Mouse (Mus musculus): ENCODE measurements around the gene Ptprk. TPM values are rescaled to one million over a fixed set of nuclear protein-coding genes. Genes with fewer than 3 reads are reported as not detected.

Gene Ptprk
- polyA plus RNA-seq, 1 experiment from 2014 or later: 35.5 TPM

- Histone ChIP-seq H3K4me2 (replicated peaks) (no peak overlapping the region), H3K27ac (no peak overlapping the region), H3K9ac (no peak overlapping the region), H3K27me3 (no peaks in the 10 kb centered on the region), H3K4me3 (no peak overlapping the region), H3K9me3 (no peaks in the 10 kb centered on the region), H3K4me1 (peaks cover 9% of the 10 kb centered on the region), H3K36me3 (no peaks in the 10 kb centered on the region)
- ATAC-seq (ENCODE audit: low FRiP score, low read depth): peak; percentile 91
These were observed 134.8 kb downstream of the Ptprk start for GRCm38 (mm10) chr10:28209394-28209793.

DNA sequence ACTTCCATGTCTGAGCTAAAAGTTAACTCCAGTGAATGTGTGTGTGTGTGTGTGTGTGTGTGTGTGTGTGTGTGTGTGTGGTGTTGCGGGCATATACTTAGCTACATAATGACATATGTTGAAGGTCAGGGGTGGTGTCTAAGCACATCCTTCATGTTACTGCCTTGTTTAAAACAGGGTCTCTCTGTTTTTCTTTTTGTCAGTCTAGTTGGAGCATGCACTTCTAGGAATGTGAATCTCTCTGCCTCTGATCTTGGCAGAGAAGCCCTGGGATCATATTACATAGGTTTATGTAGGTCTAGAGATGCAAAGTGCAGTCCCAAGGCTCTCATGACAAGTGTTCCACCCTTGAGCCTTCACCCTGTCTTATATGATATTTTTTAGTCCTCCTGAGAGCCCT lies 137.5 kb downstream of the Ptprk start:
- H3K9ac ChIP-seq: no peak overlapping the region
- no peak overlapping the region for H3K27ac ChIP-seq
- ATAC-seq (ENCODE audit: low FRiP score, low read depth): no peak
- no peak overlapping the region for H3K4me2 ChIP-seq (replicated peaks)
- H3K4me1 ChIP-seq: peaks cover 9% of the 10 kb centered on the region
- H3K27me3 ChIP-seq: no peaks in the 10 kb centered on the region
- no peaks in the 10 kb centered on the region for H3K36me3 ChIP-seq
- 70% methylated on average over 1 of the region's 1 CpGs for WGBS
- H3K4me3 ChIP-seq: no peak overlapping the region
- H3K9me3 ChIP-seq: no peaks in the 10 kb centered on the region

DNA sequence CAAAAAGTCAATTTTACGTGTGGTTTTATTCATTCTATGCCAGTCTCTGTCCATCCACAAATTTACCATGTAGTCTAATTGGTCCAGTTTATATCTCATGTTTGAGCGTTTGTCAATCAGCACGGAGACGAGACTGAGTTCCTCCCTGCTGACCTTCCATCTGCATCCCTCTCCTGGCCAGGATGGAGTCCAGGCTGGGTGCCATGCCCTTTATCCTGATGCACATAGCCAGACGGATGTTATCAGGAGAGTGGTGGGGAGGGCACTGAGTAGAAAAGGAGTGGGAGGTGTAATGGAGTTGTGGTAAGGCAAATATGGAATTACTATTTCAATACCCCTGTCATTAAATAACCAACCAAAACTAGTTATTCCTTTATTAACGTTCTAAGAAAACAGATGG lies 140.5 kb downstream of the Ptprk start:
- Histone ChIP-seq H3K36me3 (no peaks in the 10 kb centered on the region), H3K9me3 (no peaks in the 10 kb centered on the region), H3K27me3 (no peaks in the 10 kb centered on the region), H3K4me1 (peaks cover 9% of the 10 kb centered on the region), H3K4me3 (no peak overlapping the region), H3K9ac (no peak overlapping the region), H3K4me2 (replicated peaks) (no peak overlapping the region), H3K27ac (no peak overlapping the region)
- 88% methylated on average over 6 of the region's 6 CpGs for WGBS
- ATAC-seq (ENCODE audit: low FRiP score, low read depth): no peak

DNA sequence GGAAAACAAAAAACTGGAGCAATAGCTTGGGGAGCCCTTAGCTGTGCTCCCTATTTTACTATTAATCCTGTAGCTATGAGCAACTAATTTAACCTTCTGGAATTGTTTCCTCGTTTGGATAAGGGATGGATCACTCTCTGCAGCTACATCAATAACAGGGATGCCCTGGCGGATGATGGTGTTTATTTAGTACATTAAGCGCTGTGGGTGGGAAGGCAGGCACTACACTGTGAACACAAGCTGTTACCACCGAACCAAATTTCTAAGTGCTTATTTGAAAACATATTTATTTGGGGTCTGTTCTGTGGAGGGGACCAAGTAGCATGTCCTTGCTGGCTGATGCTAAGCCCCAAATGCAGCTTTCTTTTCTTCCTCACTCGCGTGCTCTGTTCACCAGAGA lies 149.0 kb downstream of the Ptprk start:
- ATAC-seq (ENCODE audit: low FRiP score, low read depth): no peak
- no peaks in the 10 kb centered on the region for H3K27me3 ChIP-seq
- H3K4me2 ChIP-seq (replicated peaks): 0 out of 2 replicates have a peak overlapping the region, but pooled peaks have one; percentile 9
- peaks cover 28% of the 10 kb centered on the region for H3K4me1 ChIP-seq
- no peak overlapping the region for H3K9ac ChIP-seq
- H3K4me3 ChIP-seq: no peak overlapping the region
- no peaks in the 10 kb centered on the region for H3K9me3 ChIP-seq
- no peak overlapping the region for H3K27ac ChIP-seq
- WGBS: 63% methylated on average over 6 of the region's 6 CpGs
- H3K36me3 ChIP-seq: no peaks in the 10 kb centered on the region

DNA sequence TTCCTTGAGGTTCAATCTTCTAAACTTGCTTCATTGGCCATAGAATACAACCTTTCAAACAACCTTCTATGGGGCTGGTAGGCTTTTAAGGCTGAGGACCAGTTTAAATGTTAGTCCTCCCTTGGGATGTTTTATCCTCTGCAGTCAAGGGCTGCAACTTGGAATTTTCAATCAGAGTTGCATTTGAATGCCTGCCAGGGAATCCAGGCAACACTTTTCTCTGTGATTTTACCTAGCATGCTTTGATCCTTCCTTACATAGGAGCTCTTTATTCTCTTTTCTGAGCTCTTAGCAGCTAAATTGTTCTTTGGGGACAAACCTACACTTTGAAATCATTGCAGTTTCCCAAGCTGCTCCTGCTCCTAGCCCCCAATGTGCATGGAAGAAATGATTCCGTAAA lies 149.8 kb downstream of the Ptprk start:
- H3K36me3 ChIP-seq: no peaks in the 10 kb centered on the region
- H3K4me2 ChIP-seq (replicated peaks): no peak overlapping the region
- no peaks in the 10 kb centered on the region for H3K27me3 ChIP-seq
- H3K9ac ChIP-seq: no peak overlapping the region
- ATAC-seq (ENCODE audit: low FRiP score, low read depth): peak; percentile 59; the same call in 1 of the 2 replicates
- H3K4me1 ChIP-seq: peaks cover 28% of the 10 kb centered on the region
- H3K4me3 ChIP-seq: no peak overlapping the region
- H3K9me3 ChIP-seq: no peaks in the 10 kb centered on the region
- 56% methylated on average over 1 of the region's 1 CpGs for WGBS
- peak overlapping the region; percentile 56; the same call in 1 of the 2 replicates for H3K27ac ChIP-seq

- Histone ChIP-seq H3K9ac (no peak overlapping the region), H3K9me3 (no peaks in the 10 kb centered on the region), H3K27me3 (no peaks in the 10 kb centered on the region), H3K36me3 (no peaks in the 10 kb centered on the region), H3K27ac (peak overlapping the region; percentile 55; the same call in 1 of the 2 replicates), H3K4me2 (replicated peaks) (no peak overlapping the region; the same call in 1 of the 2 replicates), H3K4me3 (no peak overlapping the region), H3K4me1 (peaks cover 28% of the 10 kb centered on the region)
- ATAC-seq (ENCODE audit: low FRiP score, low read depth): no peak
- WGBS: 4% methylated on average over 5 of the region's 5 CpGs
These were observed 151.0 kb downstream of the Ptprk start for GRCm38 (mm10) chr10:28225536-28226075.

DNA sequence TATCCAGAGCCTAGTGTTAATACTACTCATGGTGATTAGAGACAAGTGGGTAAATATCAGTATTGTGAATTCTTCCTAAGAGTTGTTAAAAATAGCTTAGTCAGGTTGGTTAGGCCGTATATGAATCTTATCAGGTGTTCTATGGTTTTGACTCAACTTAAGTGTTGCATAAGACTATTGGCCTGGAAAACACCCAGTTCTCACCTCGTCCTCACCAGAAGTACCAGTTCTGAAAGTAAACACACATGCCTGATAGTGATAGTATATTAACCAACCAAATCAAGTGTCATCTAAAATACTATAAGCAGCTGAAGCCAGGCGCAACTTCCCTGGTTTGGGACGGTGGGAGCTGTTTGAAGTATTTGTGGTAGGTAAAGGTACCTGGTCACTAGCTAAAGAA lies 153.1 kb downstream of the Ptprk start:
- 84% methylated on average over 4 of the region's 4 CpGs for WGBS
- no peak for ATAC-seq (ENCODE audit: low FRiP score, low read depth)
- no peak overlapping the region for H3K9ac ChIP-seq
- H3K4me1 ChIP-seq: peaks cover 35% of the 10 kb centered on the region
- H3K27me3 ChIP-seq: no peaks in the 10 kb centered on the region
- no peak overlapping the region for H3K4me2 ChIP-seq (replicated peaks)
- no peaks in the 10 kb centered on the region for H3K9me3 ChIP-seq
- H3K4me3 ChIP-seq: no peak overlapping the region
- H3K36me3 ChIP-seq: no peaks in the 10 kb centered on the region
- no peak overlapping the region for H3K27ac ChIP-seq

GRCm38 (mm10) chr10:28228208-28228607 lies 153.6 kb downstream of the Ptprk start:
- WGBS: 84% methylated on average over 1 of the region's 1 CpGs
- Histone ChIP-seq H3K36me3 (no peaks in the 10 kb centered on the region), H3K4me2 (replicated peaks) (no peak overlapping the region), H3K27ac (no peak overlapping the region), H3K4me1 (peaks cover 35% of the 10 kb centered on the region), H3K9ac (no peak overlapping the region), H3K27me3 (no peaks in the 10 kb centered on the region), H3K4me3 (no peak overlapping the region), H3K9me3 (no peaks in the 10 kb centered on the region)
- ATAC-seq (ENCODE audit: low FRiP score, low read depth): no peak

- no peak for ATAC-seq (ENCODE audit: low FRiP score, low read depth)
- H3K27ac ChIP-seq: no peak overlapping the region
- H3K4me3 ChIP-seq: no peak overlapping the region
- no peak overlapping the region for H3K4me2 ChIP-seq (replicated peaks)
- H3K27me3 ChIP-seq: no peaks in the 10 kb centered on the region
- H3K9ac ChIP-seq: no peak overlapping the region
- WGBS: 51% methylated on average over 4 of the region's 4 CpGs
- no peaks in the 10 kb centered on the region for H3K36me3 ChIP-seq
- H3K4me1 ChIP-seq: peaks cover 10% of the 10 kb centered on the region
- H3K9me3 ChIP-seq: no peaks in the 10 kb centered on the region
These were observed 157.9 kb downstream of the Ptprk start for GRCm38 (mm10) chr10:28232273-28233167.

GRCm38 (mm10) chr10:28249047-28249446 lies 174.4 kb downstream of the Ptprk start:
- H3K36me3 ChIP-seq: no peaks in the 10 kb centered on the region
- H3K27me3 ChIP-seq: no peaks in the 10 kb centered on the region
- ATAC-seq (ENCODE audit: low FRiP score, low read depth): no peak
- no peaks in the 10 kb centered on the region for H3K4me1 ChIP-seq
- H3K9ac ChIP-seq: no peak overlapping the region
- H3K4me3 ChIP-seq: no peak overlapping the region
- H3K4me2 ChIP-seq (replicated peaks): no peak overlapping the region
- H3K27ac ChIP-seq: no peak overlapping the region
- H3K9me3 ChIP-seq: no peaks in the 10 kb centered on the region
- 73% methylated on average over 4 of the region's 4 CpGs for WGBS

- H3K27ac ChIP-seq: no peak overlapping the region
- WGBS: 49% methylated on average over 4 of the region's 4 CpGs
- no peaks in the 10 kb centered on the region for H3K36me3 ChIP-seq
- no peak for ATAC-seq (ENCODE audit: low FRiP score, low read depth)
- H3K9ac ChIP-seq: no peak overlapping the region
- no peaks in the 10 kb centered on the region for H3K4me1 ChIP-seq
- H3K9me3 ChIP-seq: no peaks in the 10 kb centered on the region
- H3K27me3 ChIP-seq: no peaks in the 10 kb centered on the region
- H3K4me2 ChIP-seq (replicated peaks): no peak overlapping the region
- no peak overlapping the region for H3K4me3 ChIP-seq
These were observed 176.8 kb downstream of the Ptprk start for GRCm38 (mm10) chr10:28251385-28251784.

GRCm38 (mm10) chr10:28260651-28261050 lies 186.0 kb downstream of the Ptprk start:
- ATAC-seq (ENCODE audit: low FRiP score, low read depth): no peak
- 75% methylated on average over 2 of the region's 2 CpGs for WGBS
- no peak overlapping the region for H3K4me2 ChIP-seq (replicated peaks)

More at GRCm38 (mm10) chr10:28260651-28261050, 186.0 kb downstream of the Ptprk start:
- Histone ChIP-seq H3K4me3 (no peak overlapping the region), H3K27me3 (no peaks in the 10 kb centered on the region), H3K4me1 (no peaks in the 10 kb centered on the region), H3K9ac (no peak overlapping the region), H3K36me3 (no peaks in the 10 kb centered on the region; the same call in 1 of the 2 replicates), H3K9me3 (no peaks in the 10 kb centered on the region), H3K27ac (no peak overlapping the region)

All from limb, embryonic 13.5 days (tissue).